Mouse (Mus musculus): ENCODE data around the gene Dbp. TPM values are rescaled to one million over a fixed set of nuclear protein-coding genes. Genes with fewer than 3 reads are reported as not detected.

Dbp gene
- polyA plus RNA-seq (2017; shearing (Covaris generic)): 10 to 100 TPM; 26.0 to 37.0 TPM

DNA sequence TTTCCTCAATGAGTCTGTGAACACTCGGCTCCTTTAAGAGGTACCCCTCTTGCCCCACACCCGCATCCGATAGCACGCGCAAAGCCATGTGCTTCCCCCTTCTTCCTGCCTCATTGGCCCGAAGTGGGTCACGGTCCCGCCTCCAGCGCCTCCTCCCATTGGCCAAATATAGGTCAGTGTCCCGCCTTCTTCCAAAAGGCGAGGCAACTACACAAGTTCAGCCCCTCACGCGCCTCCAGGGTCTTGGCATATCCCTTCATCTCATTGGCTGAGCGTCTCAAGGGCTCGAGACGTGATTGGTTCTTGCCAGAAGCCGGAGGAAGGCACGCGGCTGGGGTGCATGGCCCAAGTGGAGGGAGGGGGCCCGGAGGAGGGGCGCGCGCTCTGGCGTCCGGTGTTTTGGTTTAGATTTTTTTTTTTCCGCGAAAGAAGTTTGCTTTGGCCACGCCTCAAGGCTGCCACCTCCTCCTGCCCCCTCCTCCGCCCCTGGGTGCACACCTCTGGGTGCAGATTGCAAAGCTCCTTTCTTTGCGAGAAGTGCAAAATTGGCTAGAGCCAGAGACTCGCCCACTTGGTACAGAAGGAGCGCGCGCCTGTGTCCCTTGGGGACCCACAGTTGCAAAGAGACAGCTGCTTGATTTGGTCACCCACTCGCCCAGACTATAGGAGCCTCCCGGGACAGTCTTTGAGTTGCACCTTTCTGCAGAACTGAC lies at the start of gene Dbp:
Dbp (plus strand) TSS at position 359 of the 713 bp plus-strand sequence.

DNA sequence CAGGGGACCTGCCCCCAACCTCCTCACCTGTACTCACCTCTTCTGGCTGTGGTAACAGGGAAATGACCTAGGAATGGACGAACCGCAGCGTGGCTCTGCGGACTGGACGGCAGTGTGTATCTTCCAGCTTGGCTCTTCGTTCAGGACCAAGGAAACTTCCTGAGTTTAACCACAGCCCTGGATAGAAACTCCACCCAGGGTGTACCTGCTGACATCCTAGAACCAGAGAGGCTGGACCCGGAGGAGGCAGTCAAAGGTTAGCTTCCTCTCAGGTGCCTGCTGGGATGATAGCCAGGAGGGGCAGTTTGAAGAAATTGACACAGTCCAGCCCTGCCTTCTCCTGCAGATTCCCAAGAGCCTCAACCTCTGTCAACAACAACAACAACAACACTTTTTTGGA lies 38.7 kb upstream of the Dbp start, which contains the start of gene Fut2:
Fut2 (minus strand) TSS at position 234 of the 400 bp plus-strand sequence.

DNA sequence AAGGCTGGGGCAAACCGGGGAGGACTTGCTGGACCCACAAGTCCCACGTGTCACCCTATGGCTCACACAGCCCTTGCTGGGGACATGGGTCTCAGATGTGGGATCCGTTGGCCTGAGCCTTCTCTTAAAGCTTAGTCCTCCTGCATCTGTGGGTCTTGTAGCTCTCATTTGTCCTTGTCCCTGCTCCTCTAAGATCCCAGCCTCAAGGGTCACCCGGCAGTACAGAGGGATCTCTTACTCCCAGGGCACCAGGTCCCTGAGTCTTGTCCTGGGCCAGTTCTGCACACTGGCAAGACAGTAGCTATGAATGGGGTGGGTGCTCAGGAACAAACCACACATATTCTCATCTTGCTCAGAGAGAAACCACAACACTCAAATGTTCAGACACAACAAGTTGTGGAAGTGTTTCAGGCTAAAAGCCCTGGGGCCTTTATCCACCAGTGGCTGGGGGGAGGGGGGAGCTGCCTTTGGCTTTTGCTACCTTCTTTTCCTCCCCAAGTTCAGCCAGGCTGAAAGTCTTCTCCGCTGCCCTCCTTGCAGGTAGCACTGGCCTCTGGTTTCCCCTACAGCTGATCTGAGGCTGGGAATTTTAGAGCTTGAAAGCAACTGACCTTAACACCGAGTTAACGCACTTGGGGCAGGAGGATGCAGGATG lies 21.4 kb upstream of the Dbp start, which contains the start of gene Ntn5:
Ntn5 (plus strand) TSS at position 627 of the 655 bp plus-strand sequence.

DNA sequence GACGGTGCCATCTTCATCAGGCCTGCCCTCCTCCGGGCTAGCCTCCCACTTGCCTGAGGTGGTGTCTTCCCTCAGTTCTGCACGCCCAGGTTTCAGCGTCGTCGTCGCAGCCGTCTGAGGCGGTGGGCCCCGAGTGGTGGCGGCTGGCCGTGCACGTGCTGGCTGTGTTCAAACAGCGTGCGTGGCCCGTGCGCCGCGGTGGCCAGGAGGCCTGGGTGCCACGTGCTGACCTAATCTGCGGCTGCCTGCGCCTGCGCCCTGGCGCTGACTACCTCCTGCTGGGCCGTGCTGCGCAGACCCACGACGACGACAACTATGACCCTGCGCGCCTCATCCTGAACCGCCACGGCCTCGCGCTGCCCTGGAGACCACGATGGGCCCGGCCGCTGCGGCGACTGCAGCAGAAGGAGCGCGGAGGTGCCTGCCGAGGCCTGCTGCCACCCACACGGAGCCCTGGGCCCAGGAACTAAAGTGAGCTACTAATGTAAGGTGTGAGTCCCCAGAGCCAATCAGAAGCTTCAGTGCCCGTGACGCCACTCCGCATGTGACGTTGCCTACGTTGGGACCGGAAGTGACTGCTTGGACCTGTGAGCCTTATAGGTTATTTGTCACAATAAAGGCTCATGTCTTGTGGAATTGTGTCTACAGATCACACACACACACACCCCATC lies 10.8 kb upstream of the Dbp start, which contains the start of gene Sec1:
Sec1 (minus strand) TSS at position 482 of the 671 bp plus-strand sequence.

DNA sequence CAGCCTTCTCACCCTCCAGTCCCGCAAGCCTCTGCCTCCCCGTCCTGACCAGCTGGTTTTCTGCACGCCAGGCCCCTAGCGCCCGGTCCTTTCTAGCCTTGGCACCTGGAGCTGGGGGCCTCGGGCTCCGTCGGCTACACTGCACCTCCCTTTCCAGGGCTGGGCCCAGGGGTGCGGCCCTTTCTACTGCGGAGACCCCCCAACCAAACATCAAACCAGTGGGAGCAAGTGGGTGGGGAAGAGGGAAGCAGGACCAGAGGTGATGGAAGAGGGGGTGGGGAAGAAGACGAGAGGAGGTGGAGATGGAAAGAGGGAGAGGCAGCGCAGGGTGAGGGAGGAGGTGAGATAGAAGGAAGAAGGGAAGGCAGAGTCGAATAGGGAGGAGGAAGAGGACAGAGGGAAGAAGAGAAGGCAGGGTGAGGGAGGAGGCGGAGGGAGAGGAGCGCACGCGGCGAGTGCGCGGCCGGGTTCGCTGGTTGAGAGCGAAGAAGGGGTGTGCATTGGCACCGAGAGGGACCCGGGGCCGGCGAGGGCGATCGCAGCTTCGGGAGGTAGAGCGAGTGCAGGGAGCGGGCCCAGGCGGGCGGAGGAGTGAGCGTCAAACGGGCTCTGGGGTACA lies 5.3 kb upstream of the Dbp start, which contains the start of gene Car11:
Car11 (plus strand) TSS at position 321 of the 619 bp plus-strand sequence.

DNA sequence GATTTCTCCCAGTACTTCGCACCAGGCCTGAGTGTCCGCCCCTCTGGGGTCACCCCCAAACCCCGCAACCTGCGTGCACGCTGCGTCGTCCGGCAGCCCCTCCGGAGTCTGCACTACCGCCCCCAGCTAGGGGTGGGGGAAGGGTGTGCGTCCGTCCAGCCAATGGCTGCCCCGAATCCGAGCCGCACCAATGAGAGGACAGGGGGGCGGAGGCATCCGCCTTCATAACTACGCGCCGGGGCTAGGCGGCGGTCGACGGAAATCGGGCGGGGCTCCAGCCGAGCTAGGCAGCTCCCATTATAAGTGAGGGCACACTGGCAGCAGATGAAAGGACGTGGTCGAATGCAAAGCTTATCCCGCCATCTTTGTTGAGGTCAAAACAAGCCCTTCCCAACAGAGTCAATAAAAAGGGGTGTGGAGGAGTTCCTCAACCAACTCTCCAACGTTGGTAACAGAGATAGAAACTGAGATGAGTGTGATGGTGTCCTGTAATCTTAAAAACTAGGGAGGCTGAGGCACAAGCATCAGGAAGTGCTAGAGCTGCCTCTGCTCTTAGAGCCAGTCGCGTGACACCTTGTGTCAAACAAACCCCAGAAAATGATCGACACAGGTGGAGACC lies 10.3 kb downstream of the Dbp start, which contains the start of gene Rpl18:
Rpl18 (plus strand) TSS at position 368 of the 619 bp plus-strand sequence.

DNA sequence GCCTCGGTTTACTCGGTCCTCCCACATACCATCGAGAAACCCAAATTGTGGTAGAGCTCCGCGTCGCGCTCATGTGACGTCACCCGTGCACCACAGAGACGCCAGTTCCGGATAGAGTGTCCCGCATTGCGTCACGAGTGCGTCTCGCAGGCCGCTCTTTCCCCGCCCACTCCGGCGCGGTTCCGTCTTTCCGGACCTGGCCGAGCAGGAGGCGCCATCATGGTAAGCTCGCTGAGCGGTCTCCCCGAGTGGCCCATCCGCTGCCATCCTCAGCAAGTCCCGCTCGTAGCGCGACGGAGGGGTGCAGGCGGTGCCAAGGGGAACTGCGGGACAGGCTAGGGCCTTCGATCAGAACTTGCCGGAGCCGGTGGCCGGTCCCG lies 13.0 kb downstream of the Dbp start, which contains the start of gene Sphk2:
Sphk2 (minus strand) TSS at position 85 of the 380 bp plus-strand sequence.

DNA sequence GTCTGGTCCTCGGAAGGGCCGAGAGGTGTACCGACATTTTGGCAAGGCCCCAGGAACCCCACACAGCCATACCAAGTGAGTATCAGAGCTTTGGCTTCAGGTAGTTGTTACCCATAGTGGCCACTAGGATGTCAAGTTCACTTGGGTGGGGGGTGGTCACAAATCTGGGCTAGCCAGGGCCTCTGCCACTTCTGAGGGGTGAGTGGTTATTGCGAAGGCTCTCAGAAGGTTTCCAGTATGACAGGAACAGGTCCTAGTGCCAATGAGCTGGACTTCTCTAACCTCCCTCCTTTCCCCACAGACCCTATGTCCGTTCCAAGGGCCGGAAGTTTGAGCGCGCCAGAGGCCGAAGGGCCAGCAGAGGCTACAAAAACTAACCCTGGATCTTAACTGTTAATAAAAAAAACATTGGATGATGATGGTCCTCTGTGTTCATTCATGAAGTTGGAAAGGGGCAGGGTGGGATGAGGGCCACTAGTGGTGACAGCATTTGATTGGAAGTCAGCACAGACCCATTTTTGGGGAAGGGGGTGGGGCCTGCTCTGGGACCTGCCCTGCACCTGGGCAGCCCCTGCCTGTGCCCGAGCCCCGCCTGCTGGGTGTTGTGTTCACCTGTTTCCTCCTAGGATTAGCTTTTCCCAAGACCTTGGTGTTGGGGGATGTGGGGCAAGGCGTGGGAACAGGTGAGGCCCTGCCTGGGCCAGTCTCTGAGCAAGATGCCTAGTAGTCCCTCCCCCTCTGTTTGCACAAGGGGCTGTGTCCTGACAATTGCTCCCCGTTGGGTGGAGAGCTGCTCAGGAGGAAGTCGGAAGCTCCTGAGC lies 15.7 kb downstream of the Dbp start, which contains the start of gene Fam83e:
Fam83e (plus strand) TSS at position 800 of the 821 bp plus-strand sequence.

DNA sequence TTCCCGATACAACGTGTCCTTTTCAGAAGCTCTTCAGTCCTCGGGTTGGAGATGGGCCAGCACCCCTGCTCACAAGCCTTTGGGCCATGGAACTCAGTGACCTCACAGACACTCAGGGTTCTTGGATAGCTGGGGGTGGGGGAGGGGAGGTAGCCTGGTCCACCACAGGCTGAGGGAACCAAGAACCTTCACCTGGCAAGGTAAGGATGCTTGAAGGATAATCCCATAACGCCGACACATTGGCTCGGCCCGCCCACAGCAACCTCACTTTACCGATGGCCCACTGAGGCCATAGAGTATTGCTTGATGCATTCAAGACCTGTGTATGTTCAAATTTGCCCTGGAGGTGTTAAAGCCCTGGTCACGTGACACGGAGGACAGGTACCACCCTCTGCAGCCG lies 20.8 kb downstream of the Dbp start, which contains the start of gene Spaca4:
Spaca4 (minus strand) TSS at position 101 of the 400 bp plus-strand sequence.

Other genes starting within 250 kb of the Dbp start
- gene Ftl1, start 245.2 kb upstream of the Dbp start, polyA plus RNA-seq (2017; shearing (Covaris generic)): 1,000 to 10,000 TPM; 1,804 to 2,248 TPM
- 100 to 1,000 TPM; 267 to 295 TPM for gene Bax, start 238.2 kb upstream of the Dbp start, polyA plus RNA-seq (2017; shearing (Covaris generic))
- gene Tulp2, start 223.2 kb upstream of the Dbp start, polyA plus RNA-seq (2017; shearing (Covaris generic)): 1 to 10 TPM; 2.5 to 5.9 TPM
- gene Gm45808, start 218.3 kb upstream of the Dbp start, polyA plus RNA-seq (2017; shearing (Covaris generic)): not detected
- under 1 TPM; 0.60 to 0.68 TPM for gene Dhdh, start 216.3 kb upstream of the Dbp start, polyA plus RNA-seq (2017; shearing (Covaris generic))
- gene Nucb1, start 194.7 kb upstream of the Dbp start, polyA plus RNA-seq (2017; shearing (Covaris generic)): 100 to 1,000 TPM; 266 to 278 TPM
- 100 to 1,000 TPM in 1 of 2 experiments, 10 to 100 TPM in 1; 90.4 to 153 TPM for gene Ppp1r15a, start 178.8 kb upstream of the Dbp start, polyA plus RNA-seq (2017; shearing (Covaris generic))
- 1 to 10 TPM; 1.5 to 3.4 TPM for gene Plekha4, start 178.8 kb upstream of the Dbp start, polyA plus RNA-seq (2017; shearing (Covaris generic))
- gene Hsd17b14, start 150.2 kb upstream of the Dbp start, polyA plus RNA-seq (2017; shearing (Covaris generic)): 1 to 10 TPM; 1.4 to 1.9 TPM
- gene Bcat2, start 134.9 kb upstream of the Dbp start, polyA plus RNA-seq (2017; shearing (Covaris generic)): 10 to 100 TPM; 59.6 to 75.4 TPM
- gene Fgf21, start 89.6 kb upstream of the Dbp start, polyA plus RNA-seq (2017; shearing (Covaris generic)): under 1 TPM in 1 of 2 experiments, not detected in 1; 0.50 TPM
- 1 to 10 TPM in 1 of 2 experiments, under 1 TPM in 1; 0.25 to 1.6 TPM for gene Fut1, start 87.8 kb upstream of the Dbp start, polyA plus RNA-seq (2017; shearing (Covaris generic))
- gene Izumo1, start 83.3 kb upstream of the Dbp start, polyA plus RNA-seq (2017; shearing (Covaris generic)): under 1 TPM; 0.47 to 0.92 TPM
- gene Rasip1, start 77.6 kb upstream of the Dbp start, polyA plus RNA-seq (2017; shearing (Covaris generic)): 1 to 10 TPM in 1 of 2 experiments, under 1 TPM in 1; 0.67 to 3.4 TPM
- gene Mamstr, start 65.1 kb upstream of the Dbp start, polyA plus RNA-seq (2017; shearing (Covaris generic)): 1 to 10 TPM; 1.2 to 1.5 TPM
- 1 to 10 TPM in 1 of 2 experiments, under 1 TPM in 1; 0.65 to 2.5 TPM for gene Fut2, start 38.7 kb upstream of the Dbp start, polyA plus RNA-seq (2017; shearing (Covaris generic))
- under 1 TPM in 1 of 2 experiments, not detected in 1; 0.49 TPM for gene Ntn5, start 21.1 kb upstream of the Dbp start, polyA plus RNA-seq (2017; shearing (Covaris generic))
- gene Sec1, start 10.7 kb upstream of the Dbp start, polyA plus RNA-seq (2017; shearing (Covaris generic)): not detected
- gene Car11, start 5.2 kb upstream of the Dbp start, polyA plus RNA-seq (2017; shearing (Covaris generic)): 1 to 10 TPM; 6.1 to 9.2 TPM
- 1,000 to 10,000 TPM; 1,327 to 1,518 TPM for gene Rpl18, start 10.4 kb downstream of the Dbp start, polyA plus RNA-seq (2017; shearing (Covaris generic))
- 10 to 100 TPM; 26.1 to 35.8 TPM for gene Sphk2, start 12.9 kb downstream of the Dbp start, polyA plus RNA-seq (2017; shearing (Covaris generic))
- gene Fam83e, start 16.1 kb downstream of the Dbp start, polyA plus RNA-seq (2017; shearing (Covaris generic)): 1 to 10 TPM in 1 of 2 experiments, under 1 TPM in 1; 0.25 to 1.9 TPM
- gene Spaca4, start 20.7 kb downstream of the Dbp start, polyA plus RNA-seq (2017; shearing (Covaris generic)): not detected
- under 1 TPM; 0.12 to 0.38 TPM for gene Lmtk3, start 78.7 kb downstream of the Dbp start, polyA plus RNA-seq (2017; shearing (Covaris generic))
- gene Sult2b1, start 79.6 kb downstream of the Dbp start, polyA plus RNA-seq (2017; shearing (Covaris generic)): 1 to 10 TPM; 4.4 to 6.7 TPM
- gene Cyth2, start 109.5 kb downstream of the Dbp start, polyA plus RNA-seq (2017; shearing (Covaris generic)): 10 to 100 TPM; 82.2 to 88.4 TPM
- 1 to 10 TPM in 1 of 2 experiments, under 1 TPM in 1; 0.55 to 1.0 TPM for gene Kcnj14, start 119.7 kb downstream of the Dbp start, polyA plus RNA-seq (2017; shearing (Covaris generic))
- 10 to 100 TPM; 35.7 to 36.3 TPM for gene Grwd1, start 125.9 kb downstream of the Dbp start, polyA plus RNA-seq (2017; shearing (Covaris generic))
- gene Kdelr1, start 167.7 kb downstream of the Dbp start, polyA plus RNA-seq (2017; shearing (Covaris generic)): 100 to 1,000 TPM in 1 of 2 experiments, 10 to 100 TPM in 1; 78.9 to 119 TPM
- 1 to 10 TPM; 1.0 to 1.6 TPM for gene Grin2d, start 173.3 kb downstream of the Dbp start, polyA plus RNA-seq (2017; shearing (Covaris generic))
- under 1 TPM in 1 of 2 experiments, not detected in 1; 0.36 TPM for gene Syngr4, start 191.6 kb downstream of the Dbp start, polyA plus RNA-seq (2017; shearing (Covaris generic))
- gene Tmem143, start 191.9 kb downstream of the Dbp start, polyA plus RNA-seq (2017; shearing (Covaris generic)): 10 to 100 TPM in 1 of 2 experiments, 1 to 10 TPM in 1; 6.0 to 13.0 TPM
- 100 to 1,000 TPM; 618 to 655 TPM for gene Emp3, start 216.3 kb downstream of the Dbp start, polyA plus RNA-seq (2017; shearing (Covaris generic))
- gene Ccdc114, start 219.0 kb downstream of the Dbp start, polyA plus RNA-seq (2017; shearing (Covaris generic)): 10 to 100 TPM in 1 of 2 experiments, 1 to 10 TPM in 1; 2.9 to 11.0 TPM

Measured in inflammation-experienced regulatory T-cells (primary cell).